Mouse (Mus musculus) neural tube, embryonic 12.5 days (tissue): ENCODE data around the gene Iqsec2. TPM values are rescaled to one million over a fixed set of nuclear protein-coding genes. Genes with fewer than 3 reads are reported as not detected.

Experiments used
- ATAC-seq: fragments of 200-750 bp; cut with Nextera tagmentation; 2 replicates; pipeline ENCODE4 v1.8.0; 2017; ENCODE audit warnings: low read depth, mild to moderate bottlenecking, moderate TSS enrichment, moderate library complexity; ENCODE audit not compliant: low FRiP score
- H3K27ac ChIP-seq: fragments of 300-500 bp; sonication (generic); 2 replicates; pipeline ENCODE4 v1.5.1; 2016
- H3K27me3 ChIP-seq: fragments of 300-500 bp; sonication (generic); replicated peaks from 2 replicates; pipeline ENCODE4 v1.6.1; 2016; ENCODE audit warnings: mild to moderate bottlenecking
- H3K36me3 ChIP-seq: fragments of 300-500 bp; sonication (generic); 2 replicates; pipeline ENCODE4 v1.6.1; 2016; ENCODE audit warnings: mild to moderate bottlenecking
- H3K4me1 ChIP-seq: fragments of 300-500 bp; sonication (generic); 2 replicates; pipeline ENCODE4 v1.6.1; 2016
- H3K4me2 ChIP-seq: fragments of 300-500 bp; sonication (generic); replicated peaks from 2 replicates; pipeline ENCODE4 v1.6.1; 2016; ENCODE audit warnings: mild to moderate bottlenecking
- H3K4me3 ChIP-seq: fragments of 300-500 bp; sonication (generic); 2 replicates; pipeline ENCODE4 v1.5.1; 2016
- H3K9ac ChIP-seq: fragments of 300-500 bp; sonication (generic); 2 replicates; pipeline ENCODE4 v1.6.1; 2016; ENCODE audit warnings: mild to moderate bottlenecking
- H3K9me3 ChIP-seq: fragments of 300-500 bp; sonication (generic); 2 replicates; pipeline ENCODE4 v1.6.1; 2016; ENCODE audit warnings: mild to moderate bottlenecking
- WGBS: fragments of 180-500 bp; shearing (Covaris S2); methylation state at CpG from one replicate; pipeline ENCODE4 v1.1.7; 2016; 5-methylcytosine and 5-hydroxymethylcytosine counted together
- polyA plus RNA-seq: library from polyadenylated mRNA; unstranded; fragments of >200 nt; fragmentation: Nextera tagmentation; extraction: Ambion mirVana; gene quantifications from 2 replicates; pipeline ENCODE4 v1.2.1, GENCODE M21; 2016

Iqsec2 gene
- polyA plus RNA-seq, 1 experiment from 2014 or later = 3.0 TPM

- H3K9ac ChIP-seq = no peak overlapping the region
- 85% methylated on average over 3 of the region's 3 CpGs for WGBS
- H3K9me3 ChIP-seq = no peaks in the 10 kb centered on the region
- H3K4me2 ChIP-seq = no peak overlapping the region
- no peaks in the 10 kb centered on the region for H3K4me1 ChIP-seq
- peaks cover 12% of the 10 kb centered on the region; the same call in 1 of the 2 replicates for H3K27me3 ChIP-seq
- no peak overlapping the region for H3K27ac ChIP-seq
- ATAC-seq = no peak
- H3K4me3 ChIP-seq = no peak overlapping the region
- H3K36me3 ChIP-seq = no peaks in the 10 kb centered on the region
Measured at GRCm38 (mm10) chrX:152158294-152158693, 14.2 kb downstream of the Iqsec2 start.

GRCm38 (mm10) chrX:152161404-152161803 lies 17.3 kb downstream of the Iqsec2 start:
- WGBS = 92% methylated on average over 4 of the region's 4 CpGs
- Histone ChIP-seq H3K36me3 (no peaks in the 10 kb centered on the region), H3K27ac (no peak overlapping the region), H3K9me3 (no peaks in the 10 kb centered on the region), H3K4me3 (no peak overlapping the region), H3K27me3 (peaks cover 5% of the 10 kb centered on the region; the same call in 1 of the 2 replicates), H3K4me1 (no peaks in the 10 kb centered on the region), H3K4me2 (no peak overlapping the region), H3K9ac (no peak overlapping the region)
- no peak for ATAC-seq

GRCm38 (mm10) chrX:152164061-152164460 lies 20.0 kb downstream of the Iqsec2 start:
- no peak for ATAC-seq
- Histone ChIP-seq H3K9ac (no peak overlapping the region), H3K4me3 (no peak overlapping the region), H3K27me3 (peaks cover 10% of the 10 kb centered on the region), H3K27ac (no peak overlapping the region), H3K36me3 (no peaks in the 10 kb centered on the region), H3K4me1 (no peaks in the 10 kb centered on the region), H3K4me2 (no peak overlapping the region), H3K9me3 (no peaks in the 10 kb centered on the region)

- Histone ChIP-seq H3K27me3 (peaks cover 26% of the 10 kb centered on the region), H3K4me2 (no peak overlapping the region), H3K4me1 (peaks cover 6% of the 10 kb centered on the region), H3K9ac (no peak overlapping the region), H3K27ac (no peak overlapping the region), H3K36me3 (no peaks in the 10 kb centered on the region), H3K9me3 (no peaks in the 10 kb centered on the region), H3K4me3 (no peak overlapping the region)
- no peak for ATAC-seq
- 87% methylated on average over 6 of the region's 6 CpGs for WGBS
Measured at GRCm38 (mm10) chrX:152166161-152166560, 22.1 kb downstream of the Iqsec2 start.

- Histone ChIP-seq H3K9me3 (no peaks in the 10 kb centered on the region), H3K36me3 (no peaks in the 10 kb centered on the region), H3K27ac (no peak overlapping the region), H3K27me3 (peaks cover 30% of the 10 kb centered on the region), H3K4me2 (no peak overlapping the region), H3K4me1 (peaks cover 9% of the 10 kb centered on the region), H3K9ac (no peak overlapping the region), H3K4me3 (no peak overlapping the region)
- ATAC-seq = no peak
- 83% methylated on average over 1 of the region's 1 CpGs for whole genome bisulfite sequencing
Measured at GRCm38 (mm10) chrX:152168521-152168920, 24.5 kb downstream of the Iqsec2 start.

GRCm38 (mm10) chrX:152171041-152172026 lies 27.3 kb downstream of the Iqsec2 start:
- H3K9me3 ChIP-seq = no peaks in the 10 kb centered on the region
- H3K27ac ChIP-seq = no peak overlapping the region
- no peak overlapping the region for H3K4me2 ChIP-seq
- no peaks in the 10 kb centered on the region for H3K36me3 ChIP-seq
- peaks cover 30% of the 10 kb centered on the region for H3K27me3 ChIP-seq
- no peak overlapping the region for H3K4me3 ChIP-seq
- H3K9ac ChIP-seq = no peak overlapping the region
- peaks cover 9% of the 10 kb centered on the region for H3K4me1 ChIP-seq
- peak; percentile 81 for ATAC-seq
- 65% methylated on average over 6 of the region's 6 CpGs for WGBS

GRCm38 (mm10) chrX:152172487-152172935 lies 28.4 kb downstream of the Iqsec2 start:
- no peak overlapping the region for H3K27ac ChIP-seq
- no peak overlapping the region for H3K9ac ChIP-seq
- no peaks in the 10 kb centered on the region for H3K36me3 ChIP-seq
- peaks cover 31% of the 10 kb centered on the region for H3K27me3 ChIP-seq
- H3K4me2 ChIP-seq = no peak overlapping the region
- H3K9me3 ChIP-seq = no peaks in the 10 kb centered on the region
- no peak overlapping the region for H3K4me3 ChIP-seq
- 59% methylated on average over 3 of the region's 3 CpGs for WGBS
- no peak for ATAC-seq
- H3K4me1 ChIP-seq = peaks cover 9% of the 10 kb centered on the region

- H3K4me3 ChIP-seq = no peak overlapping the region
- peaks cover 9% of the 10 kb centered on the region for H3K4me1 ChIP-seq
- H3K4me2 ChIP-seq = no peak overlapping the region
- H3K9ac ChIP-seq = no peak overlapping the region
- H3K27ac ChIP-seq = no peak overlapping the region
- H3K27me3 ChIP-seq = peaks cover 35% of the 10 kb centered on the region
- 24% methylated on average over 3 of the region's 3 CpGs for WGBS
- no peaks in the 10 kb centered on the region for H3K36me3 ChIP-seq
- ATAC-seq = peak; percentile 48; the same call in 1 of the 2 replicates
- no peaks in the 10 kb centered on the region for H3K9me3 ChIP-seq
Measured at GRCm38 (mm10) chrX:152175284-152175683, 31.2 kb downstream of the Iqsec2 start.

- Histone ChIP-seq H3K9me3 (no peaks in the 10 kb centered on the region), H3K36me3 (no peaks in the 10 kb centered on the region), H3K4me2 (no peak overlapping the region), H3K27ac (no peak overlapping the region), H3K4me3 (no peak overlapping the region), H3K27me3 (peaks cover 29% of the 10 kb centered on the region), H3K4me1 (no peaks in the 10 kb centered on the region), H3K9ac (no peak overlapping the region)
- no peak for ATAC-seq
- 95% methylated on average over 2 of the region's 2 CpGs for WGBS
Measured at GRCm38 (mm10) chrX:152177897-152178296, 33.8 kb downstream of the Iqsec2 start.

- no peaks in the 10 kb centered on the region for H3K36me3 ChIP-seq
- no peaks in the 10 kb centered on the region for H3K4me1 ChIP-seq
- H3K9ac ChIP-seq = no peak overlapping the region
- peaks cover 29% of the 10 kb centered on the region for H3K27me3 ChIP-seq
- no peak overlapping the region for H3K4me3 ChIP-seq
- peak overlapping the region; percentile 19; the same call in 1 of the 2 replicates for H3K4me2 ChIP-seq
- no peaks in the 10 kb centered on the region for H3K9me3 ChIP-seq
- 55% methylated on average over 8 of the region's 8 CpGs for WGBS
- ATAC-seq = peak; percentile 58; the same call in 1 of the 2 replicates
- no peak overlapping the region for H3K27ac ChIP-seq
Measured at GRCm38 (mm10) chrX:152178843-152179545, 34.9 kb downstream of the Iqsec2 start.

- ATAC-seq = no peak
Measured at GRCm38 (mm10) chrX:152179670-152180656, 35.9 kb downstream of the Iqsec2 start.

More at GRCm38 (mm10) chrX:152179670-152180656, 35.9 kb downstream of the Iqsec2 start:
- Histone ChIP-seq H3K9me3 (no peaks in the 10 kb centered on the region), H3K36me3 (no peaks in the 10 kb centered on the region), H3K4me3 (no peak overlapping the region), H3K4me2 (no peak overlapping the region), H3K4me1 (no peaks in the 10 kb centered on the region), H3K27me3 (peaks cover 29% of the 10 kb centered on the region), H3K27ac (no peak overlapping the region), H3K9ac (no peak overlapping the region)
- 75% methylated on average over 7 of the region's 7 CpGs for WGBS
